Mouse (Mus musculus): Measurements from ENCODE around the gene Gm9513. TPM values are rescaled to one million over a fixed set of nuclear protein-coding genes. Genes with fewer than 3 reads are reported as not detected.

Gene Gm9513
- not detected in 2 replicates for polyA plus RNA-seq (2015; fragmentation: Nextera tagmentation; extraction: Ambion mirVana)

- Histone ChIP-seq H3K4me1 (replicated peaks; ENCODE audit: insufficient read depth, low read length) (no peaks in the 10 kb centered on the region), H3K36me3 (ENCODE audit: insufficient read depth, low read length) (no peaks in the 10 kb centered on the region), H3K4me3 (replicated peaks; ENCODE audit: low read depth, low read length) (no peak within 1 kb of the TSS), H3K9me3 (replicated peaks; ENCODE audit: low read length) (no peaks in the 10 kb centered on the region; the same call in 1 of the 2 replicates), H3K27ac (no peak within 1 kb of the TSS), H3K9ac (ENCODE audit: low read depth, low read length) (no peak within 1 kb of the TSS), H3K4me2 (ENCODE audit: low read length) (no peak within 1 kb of the TSS), H3K27me3 (ENCODE audit: insufficient read depth, low read length) (no peaks in the 10 kb centered on the region)
- ATAC-seq (replicated peaks; ENCODE audit: low FRiP score, low read depth) (no peak), DNase-seq (ENCODE audit: low spot score) (no peak)
- 61% methylated on average over 3 of the region's 3 CpGs for WGBS
- TF ChIP-seq CTCF (IDR thresholded peaks at IDR 0.05; ENCODE audit: low read depth): no peak
These were observed at the start of gene Gm9513 for GRCm38 (mm10) chr9:36475338-36475737. Gene Gm9513 (plus strand): TSS chr9:36475638.

- ATAC-seq (replicated peaks; ENCODE audit: low FRiP score, low read depth) (no peak), DNase-seq (ENCODE audit: low spot score) (no peak)
- Histone ChIP-seq H3K27me3 (ENCODE audit: insufficient read depth, low read length) (no peaks in the 10 kb centered on the region), H3K4me2 (ENCODE audit: low read length) (no peak within 1 kb of the TSS), H3K27ac (no peak within 1 kb of the TSS), H3K36me3 (ENCODE audit: insufficient read depth, low read length) (no peaks in the 10 kb centered on the region), H3K4me3 (replicated peaks; ENCODE audit: low read depth, low read length) (no peak within 1 kb of the TSS), H3K9ac (ENCODE audit: low read depth, low read length) (no peak within 1 kb of the TSS), H3K4me1 (replicated peaks; ENCODE audit: insufficient read depth, low read length) (no peaks in the 10 kb centered on the region), H3K9me3 (replicated peaks; ENCODE audit: low read length) (no peaks in the 10 kb centered on the region)
- WGBS: 70% methylated on average over 4 of the region's 4 CpGs
- no peak for TF ChIP-seq CTCF (IDR thresholded peaks at IDR 0.05; ENCODE audit: low read depth)
These were observed 43.9 kb upstream of the Gm9513 start, which contains the start of gene Gm7257 for GRCm38 (mm10) chr9:36431584-36431983. Gene Gm7257 (plus strand): TSS chr9:36431884.

GRCm38 (mm10) chr9:36435051-36435764 is 40.2 kb upstream of the Gm9513 start:
- DNase-seq (ENCODE audit: low spot score): no peak
- Histone ChIP-seq H3K27me3 (ENCODE audit: insufficient read depth, low read length) (no peaks in the 10 kb centered on the region), H3K9me3 (replicated peaks; ENCODE audit: low read length) (no peaks in the 10 kb centered on the region), H3K4me2 (ENCODE audit: low read length) (no peak overlapping the region), H3K4me3 (replicated peaks; ENCODE audit: low read depth, low read length) (no peak overlapping the region), H3K36me3 (ENCODE audit: insufficient read depth, low read length) (no peaks in the 10 kb centered on the region), H3K27ac (no peak overlapping the region), H3K9ac (ENCODE audit: low read depth, low read length) (no peak overlapping the region), H3K4me1 (replicated peaks; ENCODE audit: insufficient read depth, low read length) (no peaks in the 10 kb centered on the region)
- no peak for ATAC-seq (replicated peaks; ENCODE audit: low FRiP score, low read depth)
- 35% methylated on average over 2 of the region's 2 CpGs for WGBS
- TF ChIP-seq CTCF (IDR thresholded peaks at IDR 0.05; ENCODE audit: low read depth): 0 out of 2 replicates have a peak, but pooled peaks have one; percentile 2

- Histone ChIP-seq H3K9me3 (replicated peaks; ENCODE audit: low read length) (no peaks in the 10 kb centered on the region; the same call in 1 of the 2 replicates), H3K4me1 (replicated peaks; ENCODE audit: insufficient read depth, low read length) (no peaks in the 10 kb centered on the region), H3K36me3 (ENCODE audit: insufficient read depth, low read length) (no peaks in the 10 kb centered on the region), H3K27me3 (ENCODE audit: insufficient read depth, low read length) (no peaks in the 10 kb centered on the region), H3K9ac (ENCODE audit: low read depth, low read length) (no peak overlapping the region), H3K4me3 (replicated peaks; ENCODE audit: low read depth, low read length) (no peak overlapping the region), H3K27ac (no peak overlapping the region), H3K4me2 (ENCODE audit: low read length) (no peak overlapping the region)
- DNase-seq (ENCODE audit: low spot score): no peak
- TF ChIP-seq CTCF (IDR thresholded peaks at IDR 0.05; ENCODE audit: low read depth): no peak
- no peak for ATAC-seq (replicated peaks; ENCODE audit: low FRiP score, low read depth)
- WGBS: 85% methylated on average over 4 of the region's 4 CpGs
These were observed 19.2 kb downstream of the Gm9513 start for GRCm38 (mm10) chr9:36494501-36495220.

GRCm38 (mm10) chr9:36495824-36496223 is 20.4 kb downstream of the Gm9513 start:
- H3K9ac ChIP-seq (ENCODE audit: low read depth, low read length): no peak overlapping the region
- DNase-seq (ENCODE audit: low spot score) (no peak), ATAC-seq (replicated peaks; ENCODE audit: low FRiP score, low read depth) (no peak)
- H3K27ac ChIP-seq: no peak overlapping the region
- no peak for TF ChIP-seq CTCF (IDR thresholded peaks at IDR 0.05; ENCODE audit: low read depth)
- H3K36me3 ChIP-seq (ENCODE audit: insufficient read depth, low read length): no peaks in the 10 kb centered on the region
- no peak overlapping the region for H3K4me2 ChIP-seq (ENCODE audit: low read length)
- no peaks in the 10 kb centered on the region for H3K4me1 ChIP-seq (replicated peaks; ENCODE audit: insufficient read depth, low read length)
- 63% methylated on average over 1 of the region's 1 CpGs for WGBS
- H3K9me3 ChIP-seq (replicated peaks; ENCODE audit: low read length): no peaks in the 10 kb centered on the region; the same call in 1 of the 2 replicates
- no peaks in the 10 kb centered on the region for H3K27me3 ChIP-seq (ENCODE audit: insufficient read depth, low read length)
- H3K4me3 ChIP-seq (replicated peaks; ENCODE audit: low read depth, low read length): no peak overlapping the region

GRCm38 (mm10) chr9:36504211-36504610 is 28.8 kb downstream of the Gm9513 start:
- no peak overlapping the region for H3K4me3 ChIP-seq (replicated peaks; ENCODE audit: low read depth, low read length)
- TF ChIP-seq CTCF (IDR thresholded peaks at IDR 0.05; ENCODE audit: low read depth): no peak
- ATAC-seq (replicated peaks; ENCODE audit: low FRiP score, low read depth): no peak
- no peaks in the 10 kb centered on the region for H3K9me3 ChIP-seq (replicated peaks; ENCODE audit: low read length)
- H3K4me2 ChIP-seq (ENCODE audit: low read length): no peak overlapping the region
- no peak for DNase-seq (ENCODE audit: low spot score)
- no peak overlapping the region for H3K27ac ChIP-seq
- H3K36me3 ChIP-seq (ENCODE audit: insufficient read depth, low read length): no peaks in the 10 kb centered on the region
- 79% methylated on average over 5 of the region's 5 CpGs for WGBS
- no peak overlapping the region for H3K9ac ChIP-seq (ENCODE audit: low read depth, low read length)
- no peaks in the 10 kb centered on the region for H3K4me1 ChIP-seq (replicated peaks; ENCODE audit: insufficient read depth, low read length)
- H3K27me3 ChIP-seq (ENCODE audit: insufficient read depth, low read length): no peaks in the 10 kb centered on the region

Other genes with a start within 250 kb of the Gm9513 start
- not detected in 2 replicates for gene Gm7257, start 43.8 kb upstream of the Gm9513 start, polyA plus RNA-seq (2015; fragmentation: Nextera tagmentation; extraction: Ambion mirVana)
- gene Gm5615, start 66.3 kb downstream of the Gm9513 start, polyA plus RNA-seq (2015; fragmentation: Nextera tagmentation; extraction: Ambion mirVana): not detected in 2 replicates
- not detected in 2 replicates for gene Gm17689, start 107.0 kb downstream of the Gm9513 start, polyA plus RNA-seq (2015; fragmentation: Nextera tagmentation; extraction: Ambion mirVana)
- not detected in 2 replicates for gene A630095E13Rik, start 167.7 kb downstream of the Gm9513 start, polyA plus RNA-seq (2015; fragmentation: Nextera tagmentation; extraction: Ambion mirVana)
- gene Acrv1, start 217.6 kb downstream of the Gm9513 start, polyA plus RNA-seq (2015; fragmentation: Nextera tagmentation; extraction: Ambion mirVana): not detected in 2 replicates

All from kidney, postnatal 0 days (tissue).